Mouse (Mus musculus) heart, embryonic 14.5 days (tissue): Measurements from ENCODE around the gene Zfp472. TPM values are rescaled to one million over a fixed set of nuclear protein-coding genes. Genes with fewer than 3 reads are reported as not detected.
A peak's percentile ranks its signal among the peaks of the same experiment; 100 is the strongest.

Experiments used
- ATAC-seq: fragments of 200-750 bp; cut with Nextera tagmentation; 2 replicates; pipeline ENCODE4 v1.8.0; 2017; ENCODE audit warnings: low read depth, moderate TSS enrichment; ENCODE audit not compliant: insufficient number of reproducible peaks, insufficient read depth, low FRiP score
- H3K27ac ChIP-seq, 2 experiments: fragments of 200-500 bp in 1 of 2; fragments of 300-500 bp in 1 of 2; sonication (generic) in 1 of 2; replicated peaks in 1 of 2; 2 replicates each; pipeline ENCODE4 v1.5.1; 2012 to 2014; ENCODE audit warnings: low read depth in 2 of 2, low read length in 2 of 2, control low read depth in 1 of 2, mild to moderate bottlenecking in 1 of 2, mixed read lengths in 1 of 2; ENCODE audit not compliant: control insufficient read depth in 1 of 2, insufficient read depth in 1 of 2
- H3K27me3 ChIP-seq: fragments of 300-500 bp; sonication (generic); 2 replicates; pipeline ENCODE4 v1.6.1; 2014; ENCODE audit warnings: mild to moderate bottlenecking, low read length, control low read depth; ENCODE audit not compliant: control insufficient read depth, insufficient read depth
- H3K36me3 ChIP-seq: fragments of 300-500 bp; sonication (generic); 2 replicates; pipeline ENCODE4 v1.6.1; 2014; ENCODE audit warnings: mild to moderate bottlenecking, control low read depth, low read length, mixed read lengths; ENCODE audit not compliant: control insufficient read depth, insufficient read depth
- H3K4me1 ChIP-seq, 2 experiments: fragments of 200-500 bp in 1 of 2; fragments of 300-500 bp in 1 of 2; sonication (generic) in 1 of 2; 2 replicates each; pipeline ENCODE4 v1.6.1; 2012 to 2014; ENCODE audit warnings: low read length in 2 of 2, control low read depth in 1 of 2, mixed read lengths in 1 of 2; ENCODE audit not compliant: control insufficient read depth in 2 of 2, insufficient read depth in 2 of 2
- H3K4me2 ChIP-seq: fragments of 300-500 bp; sonication (generic); 2 replicates; pipeline ENCODE4 v1.6.1; 2014; ENCODE audit warnings: mild to moderate bottlenecking, low read length
- H3K4me3 ChIP-seq, 2 experiments: fragments of 200-500 bp in 1 of 2; fragments of 300-500 bp in 1 of 2; sonication (generic) in 1 of 2; 2 replicates each; pipeline ENCODE4 v1.5.1; 2012 to 2014; ENCODE audit warnings: low read length in 2 of 2, mild to moderate bottlenecking in 2 of 2, control low read depth in 1 of 2, low read depth in 1 of 2, moderate library complexity in 1 of 2; ENCODE audit not compliant: control insufficient read depth in 1 of 2, insufficient read depth in 1 of 2
- H3K9ac ChIP-seq: fragments of 300-500 bp; sonication (generic); 2 replicates; pipeline ENCODE4 v1.6.1; 2014; ENCODE audit warnings: mild to moderate bottlenecking, low read length
- H3K9me3 ChIP-seq: fragments of 300-500 bp; sonication (generic); 2 replicates; pipeline ENCODE4 v1.6.1; 2016; ENCODE audit warnings: low read length, control low read depth; ENCODE audit not compliant: control insufficient read depth
- WGBS: fragments of 180-500 bp; shearing (Covaris S2); extraction: QIAGEN DNeasy Blood & Tissue Kit; methylation state at CpG from one replicate; pipeline ENCODE4 v1.1.7; 2014; 5-methylcytosine and 5-hydroxymethylcytosine counted together
- polyA plus RNA-seq: library from polyadenylated mRNA; unstranded; fragments of >200 nt; fragmentation: Nextera tagmentation; extraction: Ambion mirVana; gene quantifications from 2 replicates; pipeline ENCODE4 v1.2.1, GENCODE M21; 2014

Zfp472 gene
- polyA plus RNA-seq, 1 experiment from 2014 or later, result 5.0 TPM

- H3K4me1 ChIP-seq, result peaks cover 7 to 9% of the 10 kb centered on the region in 2 experiments
- no peak overlapping the region for H3K9ac ChIP-seq
- H3K4me3 ChIP-seq, result no peak overlapping the region
- 20% methylated on average over 16 of the region's 16 CpGs for WGBS
- H3K36me3 ChIP-seq, result no peaks in the 10 kb centered on the region
- H3K9me3 ChIP-seq, result no peaks in the 10 kb centered on the region
- H3K27me3 ChIP-seq, result no peaks in the 10 kb centered on the region
- H3K4me2 ChIP-seq, result no peak overlapping the region
- no peak for ATAC-seq
- no peak overlapping the region for H3K27ac ChIP-seq
These were observed 14.2 kb upstream of the Zfp472 start for GRCm38 (mm10) chr17:32951441-32951840.

DNA sequence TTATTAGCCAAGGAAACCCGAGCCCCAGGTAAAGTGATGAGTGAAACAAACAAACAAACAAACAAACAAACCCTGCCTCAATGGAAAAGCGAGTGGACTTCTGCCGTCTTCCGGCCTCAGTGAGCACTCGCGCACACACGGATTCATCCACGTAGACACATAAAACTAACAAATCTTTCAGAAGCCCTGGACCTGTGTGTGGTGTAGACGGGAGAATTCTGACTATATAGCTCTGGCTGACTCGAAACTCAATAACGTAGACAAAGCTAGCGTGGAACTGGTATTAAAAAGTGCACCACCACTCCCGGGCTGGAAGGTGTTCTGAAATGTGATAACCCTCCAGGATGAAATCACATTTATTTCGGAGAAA lies 376 bp upstream of the Zfp472 start:
- H3K9ac ChIP-seq, result peak overlapping the region; percentile 88
- H3K36me3 ChIP-seq, result no peaks in the 10 kb centered on the region
- 0 out of 2 replicates have a peak, but pooled peaks have one; percentile 32 for ATAC-seq

DNA sequence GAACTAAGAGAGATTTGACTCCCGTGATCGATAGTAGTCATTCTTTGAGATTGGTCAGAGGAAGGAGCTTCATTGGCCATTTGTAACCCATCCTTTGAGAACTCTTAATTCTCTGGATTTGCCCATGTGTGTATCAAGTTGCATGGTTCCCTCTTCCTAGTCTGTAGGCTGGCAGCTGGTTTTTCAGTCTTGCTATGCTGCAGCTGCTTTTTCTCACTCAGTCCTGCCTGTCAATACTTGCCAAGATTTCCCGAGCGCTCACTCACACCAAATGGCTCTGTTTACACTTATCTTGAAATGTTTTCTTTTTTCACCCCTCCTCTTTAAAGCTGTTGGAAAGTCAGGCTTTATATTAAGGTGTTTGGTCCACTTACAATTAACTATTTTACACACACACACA lies 15.7 kb downstream of the Zfp472 start:
- 0 out of 2 replicates have a peak, but pooled peaks cover 4% of the 10 kb centered on the region for H3K9me3 ChIP-seq
- H3K27ac ChIP-seq, result no peak overlapping the region
- H3K4me2 ChIP-seq, result no peak overlapping the region
- no peak overlapping the region for H3K9ac ChIP-seq
- H3K4me3 ChIP-seq, result no peak overlapping the region
- ATAC-seq, result no peak
- 63% methylated on average over 4 of the region's 4 CpGs for WGBS
- H3K4me1 ChIP-seq, result no peaks in the 10 kb centered on the region
- peaks cover 35% of the 10 kb centered on the region for H3K36me3 ChIP-seq
- no peaks in the 10 kb centered on the region for H3K27me3 ChIP-seq

More for the DNA sequence above, 376 bp upstream of the Zfp472 start:
- Histone ChIP-seq H3K27me3 (no peaks in the 10 kb centered on the region), H3K27ac (peak overlapping the region; percentile 79 to 84), H3K4me3 (peak overlapping the region; percentile 79 to 88), H3K9me3 (0 out of 2 replicates have a peak, but pooled peaks cover 3% of the 10 kb centered on the region), H3K4me2 (peak overlapping the region; percentile 93), H3K4me1 (peaks cover 7 to 12% of the 10 kb centered on the region in 2 experiments)
- WGBS, result under 1% methylated on average over 14 of the region's 14 CpGs

GRCm38 (mm10) chr17:32986301-32986700 lies 20.7 kb downstream of the Zfp472 start:
- Histone ChIP-seq H3K4me2 (no peak overlapping the region), H3K27ac (no peak overlapping the region), H3K9ac (no peak overlapping the region), H3K36me3 (no peaks in the 10 kb centered on the region), H3K9me3 (no peaks in the 10 kb centered on the region), H3K27me3 (no peaks in the 10 kb centered on the region), H3K4me1 (no peaks in the 10 kb centered on the region), H3K4me3 (no peak overlapping the region)
- 73% methylated on average over 4 of the region's 4 CpGs for WGBS
- no peak for ATAC-seq

DNA sequence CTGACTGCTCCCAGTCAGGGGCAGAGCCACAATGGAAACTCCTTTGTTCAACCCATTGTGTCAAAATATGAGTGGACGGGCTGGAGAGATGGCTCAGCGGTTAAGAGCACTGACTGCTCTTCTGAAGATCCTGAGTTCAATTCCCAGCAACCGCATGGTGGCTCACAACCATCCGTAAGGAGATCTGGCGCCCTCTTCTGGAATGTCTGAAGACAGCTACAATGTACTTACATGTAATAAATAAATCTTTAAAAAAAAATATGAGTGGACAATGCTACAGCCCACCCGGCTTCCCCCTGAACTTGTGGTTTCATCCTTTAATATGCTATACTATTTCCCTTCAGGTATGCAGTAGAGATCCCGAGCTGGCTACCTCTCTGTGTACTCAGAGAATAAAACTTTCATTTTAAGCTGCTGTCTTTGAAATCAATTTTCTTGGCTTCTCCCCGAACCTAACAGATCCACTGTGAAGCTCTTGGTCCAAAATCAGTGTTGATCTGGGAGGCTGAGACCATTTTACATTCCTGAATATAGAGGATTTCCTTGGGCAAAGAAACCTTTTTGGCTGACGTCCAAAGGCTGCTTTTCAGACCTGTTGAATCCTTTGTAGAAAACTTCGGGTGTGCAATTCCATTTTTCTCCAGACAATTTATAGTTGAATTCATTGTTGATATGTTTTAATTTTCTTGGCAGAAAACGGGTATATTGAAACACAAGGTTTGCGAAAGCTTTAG lies 26.5 kb downstream of the Zfp472 start:
- WGBS, result 69% methylated on average over 12 of the region's 12 CpGs

DNA sequence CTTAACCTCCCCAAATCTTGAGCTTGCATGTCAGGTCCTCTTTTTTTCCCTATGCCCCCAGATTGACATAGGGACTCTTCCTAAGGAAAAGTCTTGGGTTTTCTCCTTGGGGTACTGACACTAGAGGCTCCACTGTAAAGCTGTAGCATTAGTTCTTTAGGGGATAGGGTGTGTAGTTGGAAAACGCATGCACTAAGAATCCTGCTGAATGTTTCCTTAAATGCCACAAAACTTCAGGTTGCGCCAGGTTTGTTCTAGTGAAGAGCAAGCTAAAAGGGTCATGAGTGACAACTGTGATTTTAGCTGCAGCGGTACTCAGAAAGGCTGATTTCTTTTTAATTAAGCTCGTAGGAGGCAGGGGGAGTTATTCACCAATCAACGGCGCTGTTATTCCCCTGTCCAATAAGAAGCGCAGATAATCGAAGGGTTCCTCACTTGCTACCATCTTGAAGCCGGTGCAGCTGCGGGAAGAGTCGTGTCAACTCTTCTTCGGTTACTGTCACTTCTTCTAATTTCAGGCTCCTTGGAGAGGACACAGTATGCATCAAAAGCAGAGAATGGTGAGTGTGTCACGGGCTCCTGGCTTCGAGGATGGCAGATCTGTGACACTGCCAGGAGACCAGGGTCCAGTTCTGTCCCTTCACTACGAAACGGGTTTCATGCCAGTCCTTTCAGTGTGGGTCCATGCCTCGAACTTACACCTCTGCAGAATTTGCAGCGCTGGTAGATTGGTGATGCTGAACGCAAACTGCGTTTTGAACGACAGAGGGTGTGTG lies 27.3 kb downstream of the Zfp472 start, which contains the start of gene Zfp952:
Gene Zfp952, plus strand, starts transcription at position 431 of the 776 bp plus-strand sequence.
- no peaks in the 10 kb centered on the region for H3K9me3 ChIP-seq
- H3K27ac ChIP-seq, result peak within 1 kb of the TSS; percentile 47 to 65; a peak in 3 of 4 replicates
- 3% methylated on average over 21 of the region's 21 CpGs for WGBS
- H3K36me3 ChIP-seq, result peaks cover 11% of the 10 kb centered on the region
- peak within 1 kb of the TSS; percentile 63 for H3K4me2 ChIP-seq
- peak; percentile 88 for ATAC-seq
- H3K4me3 ChIP-seq, result peak within 1 kb of the TSS; percentile 69 to 73
- H3K27me3 ChIP-seq, result no peaks in the 10 kb centered on the region
- peaks cover 5% of the 10 kb centered on the region in 2 experiments; a peak in 3 of 4 replicates for H3K4me1 ChIP-seq
- H3K9ac ChIP-seq, result peak within 1 kb of the TSS; percentile 79

More for the DNA sequence above, 26.5 kb downstream of the Zfp472 start:
- Histone ChIP-seq H3K4me1 (peaks cover 5% of the 10 kb centered on the region in 2 experiments; a peak in 3 of 4 replicates), H3K27ac (no peak overlapping the region), H3K4me3 (peak overlapping the region; percentile 69 to 73; a peak in 3 of 4 replicates), H3K9ac (peak overlapping the region; percentile 79), H3K9me3 (no peaks in the 10 kb centered on the region), H3K4me2 (peak overlapping the region; percentile 63), H3K36me3 (peaks cover 11% of the 10 kb centered on the region), H3K27me3 (no peaks in the 10 kb centered on the region)
- no peak for ATAC-seq

GRCm38 (mm10) chr17:32998492-32998891 lies 32.9 kb downstream of the Zfp472 start:
- H3K4me3 ChIP-seq, result no peak overlapping the region
- peaks cover 13% of the 10 kb centered on the region for H3K9me3 ChIP-seq
- H3K27me3 ChIP-seq, result no peaks in the 10 kb centered on the region
- peaks cover 5% of the 10 kb centered on the region in 2 experiments; a peak in 3 of 4 replicates for H3K4me1 ChIP-seq
- WGBS, result 91% methylated on average over 2 of the region's 2 CpGs
- H3K27ac ChIP-seq, result no peak overlapping the region
- H3K9ac ChIP-seq, result no peak overlapping the region
- H3K36me3 ChIP-seq, result peaks cover 34% of the 10 kb centered on the region
- no peak for ATAC-seq
- H3K4me2 ChIP-seq, result no peak overlapping the region
